Comparison of ENCODE assay signal across 23 mouse cellular contexts in genomic region chr17:84606976-84607375, GRCm38 (mm10).
"Had no signal": no experiment of that assay in that cellular context is flagged by ENCODE, and none has a peak within 500 bp of the region (broad histone marks: within the 10 kb centered on the region; RNA-seq: fewer than 3 reads in every experiment).

No protein-coding gene starts in this region.

- DNase-seq: kidney, postnatal 25 days; layer of hippocampus, adult 9-11 months; liver; lung, postnatal 10 days; lung, postnatal 36 days; midbrain, embryonic 14.5 days; right cerebral cortex, adult 18-20 months; right cerebral cortex, postnatal 14 days; right cerebral cortex, postnatal 4 days; thymus, adult 18-20 months; thymus, postnatal 36 days had no signal

- H3K27me3 ChIP-seq: limb, embryonic 13.5 days; liver, embryonic 12.5 days; liver, embryonic 15.5 days; lung, embryonic 15.5 days; neural tube, embryonic 12.5 days; neural tube, embryonic 15.5 days had no signal

- H3K9me3 ChIP-seq: limb, embryonic 10.5 days; limb, embryonic 13.5 days; liver, embryonic 12.5 days; liver, embryonic 15.5 days; lung, embryonic 15.5 days; megakaryocyte, embryonic 14.5 days; midbrain, embryonic 10.5 days; neural tube, embryonic 12.5 days; neural tube, embryonic 15.5 days had no signal

- H3K4me2 ChIP-seq: limb, embryonic 13.5 days; liver, embryonic 12.5 days; liver, embryonic 15.5 days; lung, embryonic 15.5 days; neural tube, embryonic 12.5 days; neural tube, embryonic 15.5 days had no signal

- H3K4me1 ChIP-seq: liver, embryonic 12.5 days; liver, embryonic 15.5 days; megakaryocyte, embryonic 14.5 days had no signal

- H3K36me3 ChIP-seq: liver, embryonic 12.5 days; liver, embryonic 15.5 days; neural tube, embryonic 12.5 days; neural tube, embryonic 15.5 days had no signal

- H3K9ac ChIP-seq: limb, embryonic 13.5 days; liver, embryonic 12.5 days; liver, embryonic 15.5 days; lung, embryonic 15.5 days; neural tube, embryonic 12.5 days; neural tube, embryonic 15.5 days had no signal

- H3K27ac ChIP-seq: kidney, postnatal 0 days; layer of hippocampus, adult 2 months; limb, embryonic 10.5 days; limb, embryonic 13.5 days; liver, embryonic 12.5 days; liver, embryonic 15.5 days; lung, embryonic 15.5 days; midbrain, embryonic 10.5 days; neural tube, embryonic 12.5 days; neural tube, embryonic 15.5 days; stomach, postnatal 0 days had no signal

- ATAC-seq: liver, embryonic 12.5 days had no signal

- H3K4me3 ChIP-seq: layer of hippocampus, adult 2 months; limb, embryonic 10.5 days; limb, embryonic 13.5 days; liver, embryonic 12.5 days; liver, embryonic 15.5 days; lung, embryonic 15.5 days; midbrain, embryonic 10.5 days; neural tube, embryonic 12.5 days; neural tube, embryonic 15.5 days had no signal
